Mouse (Mus musculus) neural tube, embryonic 15.5 days (tissue): ENCODE measurements around the gene Omg. TPM values are rescaled to one million over a fixed set of nuclear protein-coding genes. Genes with fewer than 3 reads are reported as not detected.

ENCODE experiments used
- polyA plus RNA-seq: library from polyadenylated mRNA; unstranded; fragments of >200 nt; fragmentation: Nextera tagmentation; extraction: Ambion mirVana; gene quantifications from 2 replicates; pipeline ENCODE4 v1.2.1, GENCODE M21; 2015

Gene Omg
- polyA plus RNA-seq, 1 experiment from 2014 or later: 14.5 TPM

Other genes with a start within 250 kb of the Omg start
- 415 and 444 TPM in 2 replicates for gene Wsb1, start 249.4 kb downstream of the Omg start, polyA plus RNA-seq
- gene Gm9964, start 207.2 kb downstream of the Omg start, polyA plus RNA-seq: not detected in 2 replicates
- 5.4 and 5.6 TPM in 2 replicates for gene Nf1, start 164.4 kb downstream of the Omg start, polyA plus RNA-seq
- gene Evi2b, start 19.7 kb upstream of the Omg start, polyA plus RNA-seq: 0.40 and 2.5 TPM in 2 replicates
- 0.58 and 0.83 TPM in 2 replicates for gene Evi2, start 26.5 kb upstream of the Omg start, polyA plus RNA-seq
- 2.8 and 5.5 TPM in 2 replicates for gene Evi2a, start 26.5 kb upstream of the Omg start, polyA plus RNA-seq
- gene Rab11fip4, start 87.1 kb upstream of the Omg start, polyA plus RNA-seq: 23.1 and 24.1 TPM in 2 replicates